ENCODE assay signal across 14 mouse cellular contexts in the genomic region with DNA sequence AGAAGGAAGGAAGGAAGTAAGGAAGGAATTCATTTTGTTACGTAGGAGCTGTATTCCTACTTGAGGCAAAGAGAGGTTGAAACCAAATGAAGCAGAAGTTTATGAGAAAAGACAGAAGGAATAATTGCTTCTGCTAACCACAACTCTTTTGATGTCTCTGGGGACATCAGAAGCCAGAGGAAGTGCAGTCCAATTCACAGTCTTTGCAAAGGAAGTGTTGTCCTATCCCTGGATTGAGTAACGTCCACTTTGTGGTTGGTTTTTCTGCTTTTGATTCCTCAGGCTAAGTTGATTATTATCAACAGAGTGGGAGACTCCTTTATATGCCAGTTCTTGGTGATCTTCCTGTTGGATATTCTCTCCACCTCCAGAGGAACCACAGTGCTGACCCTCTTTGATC. TPM values are rescaled to one million over a fixed set of nuclear protein-coding genes. Genes with fewer than 3 reads are reported as not detected.
"Had no signal": no experiment of that assay in that cellular context is flagged by ENCODE, and none has a peak within 500 bp of the region (broad histone marks: within the 10 kb centered on the region; RNA-seq: fewer than 3 reads in every experiment).

No protein-coding gene starts in this region.

RNA-seq across cellular contexts. Expression of a gene that starts 34.1 kb away (rescaled TPM):
- total RNA-seq: heart, postnatal 10 days; heart, postnatal 14 days; heart, postnatal 25 days; heart, postnatal 36 days; heart, postnatal 4 days; hematopoietic stem cell, adult 5-6 weeks; layer of hippocampus, adult 18-20 months; layer of hippocampus, adult 2 months; layer of hippocampus, adult 8-10 months; layer of hippocampus, postnatal 10 days; layer of hippocampus, postnatal 14 days; layer of hippocampus, postnatal 25 days; layer of hippocampus, postnatal 36 days; left cerebral cortex, adult 18-20 months had no signal
